Mouse (Mus musculus) forebrain, embryonic 14.5 days (tissue): ENCODE data around the gene Haus2. TPM values are rescaled to one million over a fixed set of nuclear protein-coding genes. Genes with fewer than 3 reads are reported as not detected.

ENCODE experiments used
- ATAC-seq: fragments of 200-750 bp; cut with Nextera tagmentation; 2 replicates; pipeline ENCODE4 v1.8.0; 2017; ENCODE audit warnings: mild to moderate bottlenecking, moderate library complexity
- DNase-seq: peaks from one replicate; pipeline ENCODE4 v3.0.0-alpha.2; 2015; ENCODE audit warnings: low spot score
- H3K27ac ChIP-seq: fragments of 300-500 bp; sonication (generic); 2 replicates; pipeline ENCODE4 v1.5.1; 2014; ENCODE audit warnings: low read depth, mild to moderate bottlenecking, control low read depth, low read length, moderate library complexity
- H3K27me3 ChIP-seq: fragments of 300-500 bp; sonication (generic); replicated peaks from 2 replicates; pipeline ENCODE4 v1.6.1; 2014; ENCODE audit warnings: low read length, control low read depth, mixed read lengths; ENCODE audit not compliant: control insufficient read depth, insufficient read depth
- H3K36me3 ChIP-seq: fragments of 300-500 bp; sonication (generic); 2 replicates; pipeline ENCODE4 v1.6.1; 2014; ENCODE audit warnings: low read length, control low read depth; ENCODE audit not compliant: control insufficient read depth, insufficient read depth
- H3K4me1 ChIP-seq: fragments of 300-500 bp; sonication (generic); 2 replicates; pipeline ENCODE4 v1.6.1; 2014; ENCODE audit warnings: antibody characterized with exemption, low read length, control low read depth; ENCODE audit not compliant: control insufficient read depth, insufficient read depth
- H3K4me2 ChIP-seq: fragments of 300-500 bp; sonication (generic); 2 replicates; pipeline ENCODE4 v1.6.1; 2014; ENCODE audit warnings: mild to moderate bottlenecking, control low read depth, low read length
- H3K4me3 ChIP-seq: fragments of 300-500 bp; sonication (generic); 2 replicates; pipeline ENCODE4 v1.5.1; 2014; ENCODE audit warnings: low read depth, low read length, control low read depth
- H3K9ac ChIP-seq: fragments of 300-500 bp; sonication (generic); 2 replicates; pipeline ENCODE4 v1.6.1; 2014; ENCODE audit warnings: mild to moderate bottlenecking, low read length, control low read depth, moderate library complexity
- H3K9me3 ChIP-seq: fragments of 300-500 bp; sonication (generic); replicated peaks from 2 replicates; pipeline ENCODE4 v1.6.1; 2016; ENCODE audit warnings: low read length, control low read depth, mixed read lengths; ENCODE audit not compliant: control insufficient read depth
- WGBS: fragments of 180-500 bp; shearing (Covaris S2); extraction: QIAGEN DNeasy Blood & Tissue Kit; methylation state at CpG from one replicate; pipeline ENCODE4 v1.1.7; 2014; 5-methylcytosine and 5-hydroxymethylcytosine counted together
- polyA plus RNA-seq: library from polyadenylated mRNA; unstranded; fragments of >200 nt; fragmentation: Nextera tagmentation; extraction: Ambion mirVana; gene quantifications from 2 replicates; pipeline ENCODE4 v1.2.1, GENCODE M21; 2014

Gene Haus2
- polyA plus RNA-seq, 1 experiment from 2014 or later = 24.3 TPM

DNA sequence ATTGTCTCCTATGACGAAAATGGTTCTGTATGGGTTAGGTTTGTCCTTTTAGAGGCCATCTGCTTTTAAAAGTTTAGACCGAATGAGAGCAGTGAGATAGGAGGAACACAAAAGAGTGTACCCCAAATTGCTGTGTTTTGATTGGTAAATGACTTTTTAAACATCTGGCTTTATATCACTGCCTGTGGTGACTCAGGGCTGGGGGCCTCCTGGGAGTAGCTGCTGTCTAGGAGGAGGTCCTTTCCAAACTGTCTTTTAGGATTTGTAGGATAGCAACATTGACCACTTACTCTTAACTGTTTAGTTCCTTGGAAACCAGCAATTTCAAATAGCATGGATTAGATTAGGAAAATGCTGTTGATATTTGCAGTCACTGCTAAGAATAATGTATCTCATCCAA lies 21.1 kb downstream of the Haus2 start:
- no peak overlapping the region for H3K4me3 ChIP-seq
- ATAC-seq = no peak
- H3K9ac ChIP-seq = no peak overlapping the region
- no peaks in the 10 kb centered on the region for H3K4me1 ChIP-seq
- H3K27me3 ChIP-seq = no peaks in the 10 kb centered on the region
- no peak overlapping the region for H3K27ac ChIP-seq
- H3K4me2 ChIP-seq = no peak overlapping the region
- no peaks in the 10 kb centered on the region for H3K36me3 ChIP-seq
- DNase-seq = no peak
- 84% methylated on average over 2 of the region's 2 CpGs for WGBS
- no peaks in the 10 kb centered on the region for H3K9me3 ChIP-seq

DNA sequence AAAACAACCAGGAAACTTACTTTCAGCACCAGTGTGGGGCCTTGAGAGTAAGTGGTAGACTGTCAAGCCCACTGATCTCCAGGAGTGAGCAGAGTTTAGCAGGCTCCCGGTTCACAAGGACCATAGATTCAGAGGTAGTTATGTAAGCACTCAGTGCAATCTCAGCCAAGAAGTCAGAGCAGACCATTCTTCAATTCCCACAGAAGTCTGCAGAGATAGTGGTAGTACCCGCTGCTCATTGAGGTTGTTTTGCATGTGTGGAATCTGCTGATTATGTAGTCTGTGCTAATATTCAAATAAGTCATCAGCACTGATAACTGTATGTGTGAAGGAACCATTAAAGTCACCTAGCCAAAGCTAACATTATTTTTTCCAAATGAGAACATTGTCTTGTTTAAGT lies 21.5 kb downstream of the Haus2 start:
- Histone ChIP-seq H3K27me3 (no peaks in the 10 kb centered on the region), H3K4me1 (no peaks in the 10 kb centered on the region), H3K27ac (no peak overlapping the region), H3K4me2 (no peak overlapping the region), H3K9me3 (no peaks in the 10 kb centered on the region), H3K36me3 (no peaks in the 10 kb centered on the region), H3K9ac (no peak overlapping the region), H3K4me3 (no peak overlapping the region)
- ATAC-seq (no peak), DNase-seq (no peak)
- 80% methylated on average over 2 of the region's 2 CpGs for WGBS

DNA sequence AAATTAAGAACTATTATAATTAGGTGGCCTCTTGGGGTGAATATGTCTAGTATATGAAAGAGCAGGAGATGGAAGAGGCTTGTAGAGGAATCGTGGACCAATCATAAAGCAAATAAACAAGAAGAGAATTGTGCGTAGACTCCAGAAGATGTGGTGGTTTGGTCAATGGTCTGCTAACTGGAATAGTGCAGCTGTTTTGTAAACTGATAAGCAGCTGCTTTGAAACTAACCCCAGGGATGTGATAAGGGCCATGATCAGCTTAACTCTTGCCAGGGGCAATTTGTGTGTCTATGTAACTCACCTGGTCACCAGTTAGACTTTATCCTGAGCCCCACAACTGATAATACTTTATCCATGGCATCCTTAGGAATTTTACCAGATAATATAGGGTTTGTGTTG lies 22.3 kb downstream of the Haus2 start:
- Histone ChIP-seq H3K4me2 (no peak overlapping the region), H3K27me3 (no peaks in the 10 kb centered on the region), H3K4me1 (no peaks in the 10 kb centered on the region), H3K4me3 (no peak overlapping the region), H3K9ac (no peak overlapping the region), H3K9me3 (no peaks in the 10 kb centered on the region), H3K27ac (no peak overlapping the region), H3K36me3 (no peaks in the 10 kb centered on the region)
- ATAC-seq (no peak), DNase-seq (no peak)
- WGBS = 94% methylated on average over 2 of the region's 2 CpGs

DNA sequence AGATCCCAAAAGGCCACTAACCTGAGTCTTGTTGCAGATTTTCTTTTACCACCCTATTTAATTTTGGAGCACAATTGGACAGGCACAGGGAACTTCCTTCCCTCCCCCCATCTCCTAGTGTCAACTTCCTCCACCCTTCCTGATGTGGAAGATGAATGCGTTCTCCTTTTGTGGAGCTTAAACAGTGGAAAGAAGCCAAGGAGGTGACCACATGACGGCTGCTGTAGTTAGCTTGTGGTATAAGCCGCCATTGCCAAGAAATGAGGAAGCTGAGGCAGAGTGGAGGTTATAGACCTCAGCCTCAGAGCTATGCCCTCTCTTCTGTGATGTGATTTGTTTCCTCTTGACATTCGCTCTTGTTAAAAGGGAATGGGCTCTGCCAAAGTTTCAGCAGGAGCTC lies 22.8 kb downstream of the Haus2 start:
- ATAC-seq = no peak
- Histone ChIP-seq H3K4me3 (no peak overlapping the region), H3K27ac (no peak overlapping the region), H3K9me3 (no peaks in the 10 kb centered on the region), H3K9ac (no peak overlapping the region), H3K4me1 (no peaks in the 10 kb centered on the region), H3K4me2 (no peak overlapping the region), H3K36me3 (no peaks in the 10 kb centered on the region), H3K27me3 (no peaks in the 10 kb centered on the region)
- WGBS = 87% methylated on average over 4 of the region's 4 CpGs
- DNase-seq = no peak

DNA sequence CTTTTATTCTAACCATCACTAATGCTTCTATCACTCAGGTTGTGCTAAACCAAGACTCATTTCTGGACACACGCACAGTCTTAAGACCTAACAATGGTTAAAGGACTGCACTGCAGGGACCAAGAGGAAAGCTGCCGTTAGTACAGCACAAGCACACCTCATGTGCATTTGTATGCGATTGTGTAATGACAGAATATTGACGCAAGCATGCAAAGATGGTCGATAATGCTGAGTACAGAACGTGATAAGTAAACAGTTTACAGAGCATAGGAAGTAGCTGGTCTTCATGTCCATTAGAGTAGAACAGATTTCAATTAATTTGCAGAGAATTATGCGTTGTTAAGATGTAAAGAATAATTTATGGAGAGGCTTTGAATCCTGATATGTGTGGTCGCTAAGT lies 31.7 kb downstream of the Haus2 start:
- DNase-seq (no peak), ATAC-seq (no peak)
- H3K4me3 ChIP-seq = no peak overlapping the region
- H3K27me3 ChIP-seq = no peaks in the 10 kb centered on the region
- H3K9ac ChIP-seq = no peak overlapping the region
- 83% methylated on average over 8 of the region's 8 CpGs for WGBS
- H3K36me3 ChIP-seq = no peaks in the 10 kb centered on the region
- H3K4me1 ChIP-seq = no peaks in the 10 kb centered on the region; the same call in 1 of the 2 replicates
- H3K9me3 ChIP-seq = no peaks in the 10 kb centered on the region
- H3K27ac ChIP-seq = no peak overlapping the region
- H3K4me2 ChIP-seq = no peak overlapping the region

DNA sequence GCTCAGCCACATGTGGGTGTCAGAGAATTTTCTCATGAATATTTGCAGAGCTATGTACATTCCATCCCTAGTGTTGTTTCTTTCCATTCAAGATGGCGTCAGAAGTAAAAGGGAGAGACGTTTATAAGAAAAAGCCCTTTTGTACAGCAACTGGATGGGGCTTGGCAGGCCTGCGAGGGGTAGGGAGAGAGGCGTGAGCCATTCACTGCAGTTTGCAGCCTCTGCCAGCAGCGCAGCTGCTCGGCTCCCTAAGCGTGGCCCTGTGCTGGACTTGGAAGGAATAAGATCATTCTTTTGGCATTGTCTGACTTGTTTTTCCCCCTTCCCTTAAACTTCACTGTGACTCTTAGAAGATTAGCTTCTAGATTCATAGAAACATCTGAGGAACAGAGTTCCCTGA lies 34.7 kb downstream of the Haus2 start:
- H3K4me2 ChIP-seq = no peak overlapping the region
- no peak overlapping the region for H3K9ac ChIP-seq
- ATAC-seq (peak; percentile 67; the same call in 1 of the 2 replicates), DNase-seq (peak; percentile 69)
- no peaks in the 10 kb centered on the region; the same call in 1 of the 2 replicates for H3K4me1 ChIP-seq
- H3K27me3 ChIP-seq = no peaks in the 10 kb centered on the region
- no peaks in the 10 kb centered on the region for H3K9me3 ChIP-seq
- no peaks in the 10 kb centered on the region for H3K36me3 ChIP-seq
- 35% methylated on average over 7 of the region's 7 CpGs for WGBS
- no peak overlapping the region for H3K4me3 ChIP-seq
- H3K27ac ChIP-seq = no peak overlapping the region

DNA sequence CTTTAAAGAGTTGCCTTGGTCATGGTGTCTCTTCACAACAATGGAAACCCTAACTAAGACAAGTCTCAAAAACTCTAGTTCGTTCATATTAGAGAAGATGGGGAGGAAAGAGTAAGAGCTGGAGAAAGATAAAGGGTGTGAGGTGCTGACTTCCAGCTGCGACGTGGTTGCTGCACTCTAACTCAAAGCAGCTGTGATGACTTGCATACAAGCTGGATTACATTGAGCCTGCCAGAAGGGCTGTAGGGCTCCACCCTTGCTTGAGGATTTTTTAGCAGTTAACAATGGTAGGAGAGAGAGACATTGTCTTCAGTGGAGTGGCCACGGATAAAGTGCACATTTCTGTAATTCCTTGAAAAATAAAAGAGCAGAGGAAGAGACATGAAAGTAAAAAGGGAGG lies 37.6 kb downstream of the Haus2 start:
- no peaks in the 10 kb centered on the region for H3K27me3 ChIP-seq
- no peaks in the 10 kb centered on the region for H3K9me3 ChIP-seq
- H3K4me2 ChIP-seq = no peak overlapping the region
- no peak for ATAC-seq
- WGBS = 74% methylated on average over 4 of the region's 4 CpGs
- H3K27ac ChIP-seq = no peak overlapping the region
- no peak overlapping the region for H3K4me3 ChIP-seq
- no peak for DNase-seq
- no peak overlapping the region for H3K9ac ChIP-seq
- H3K4me1 ChIP-seq = no peaks in the 10 kb centered on the region; the same call in 1 of the 2 replicates
- H3K36me3 ChIP-seq = no peaks in the 10 kb centered on the region

DNA sequence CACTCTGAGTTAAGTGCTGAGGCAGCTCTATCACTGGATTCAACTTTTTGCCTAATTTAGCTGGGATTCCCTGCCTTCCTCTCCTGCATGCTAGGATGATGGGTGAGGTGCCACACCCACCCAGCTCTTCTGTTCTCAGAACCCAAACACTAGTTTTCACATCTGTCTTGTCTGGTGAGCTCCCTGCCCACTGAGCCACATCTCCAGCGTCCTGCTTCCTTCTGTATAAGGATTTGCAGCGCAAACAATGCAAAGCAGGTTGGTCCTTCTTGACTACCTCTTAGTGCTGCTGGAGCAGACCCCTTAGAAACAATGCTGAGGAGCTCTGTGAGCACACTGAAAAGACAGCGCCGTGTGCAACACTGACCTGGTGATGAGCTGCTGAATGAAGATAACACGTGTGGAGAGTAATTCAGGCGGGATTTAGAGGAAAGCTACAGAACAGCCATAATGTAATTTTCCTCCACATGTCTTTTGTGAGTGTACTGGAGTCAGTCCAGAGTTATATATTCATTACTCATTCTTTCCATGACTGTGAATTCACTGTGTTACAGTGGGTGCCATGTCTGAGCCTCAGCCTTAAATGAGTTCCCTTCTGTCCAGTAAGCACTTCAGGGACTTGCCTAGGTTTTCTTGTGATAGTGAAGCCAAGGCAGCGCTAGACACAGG lies 43.2 kb downstream of the Haus2 start:
- ATAC-seq (no peak), DNase-seq (no peak)
- H3K9ac ChIP-seq = no peak overlapping the region
- no peaks in the 10 kb centered on the region for H3K4me1 ChIP-seq
- no peak overlapping the region for H3K4me2 ChIP-seq
- H3K4me3 ChIP-seq = no peak overlapping the region
- H3K27ac ChIP-seq = no peak overlapping the region
- H3K27me3 ChIP-seq = no peaks in the 10 kb centered on the region
- no peaks in the 10 kb centered on the region for H3K9me3 ChIP-seq
- WGBS = 85% methylated on average over 7 of the region's 7 CpGs
- H3K36me3 ChIP-seq = no peaks in the 10 kb centered on the region

DNA sequence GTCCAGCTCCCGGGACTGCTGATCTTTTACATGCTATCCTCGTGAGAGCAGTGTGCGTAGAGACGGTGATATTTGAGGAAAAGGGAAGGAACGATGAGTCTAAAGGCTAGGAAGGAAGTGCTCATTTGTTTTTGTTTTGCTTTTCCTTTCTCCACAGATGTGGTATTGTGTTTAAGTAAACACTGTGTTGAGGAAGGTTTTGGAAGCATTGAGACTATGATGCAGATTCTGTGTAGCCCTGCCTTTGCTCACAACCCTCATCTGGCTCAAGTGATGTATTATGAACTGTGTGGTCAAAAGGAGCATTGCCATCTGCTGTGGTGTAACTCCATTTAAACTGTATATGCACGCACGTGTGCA lies 43.7 kb downstream of the Haus2 start:
- H3K9ac ChIP-seq = no peak overlapping the region
- H3K9me3 ChIP-seq = no peaks in the 10 kb centered on the region
- no peak for ATAC-seq
- H3K4me1 ChIP-seq = no peaks in the 10 kb centered on the region
- 94% methylated on average over 7 of the region's 7 CpGs for WGBS
- no peak overlapping the region for H3K4me2 ChIP-seq
- no peak for DNase-seq
- no peaks in the 10 kb centered on the region for H3K36me3 ChIP-seq
- H3K27ac ChIP-seq = no peak overlapping the region
- H3K27me3 ChIP-seq = no peaks in the 10 kb centered on the region
- no peak overlapping the region for H3K4me3 ChIP-seq
